Mouse (Mus musculus): ENCODE measurements at regions not wholly inside any gene's neighbourhood (a gene's known extent, or its start where the extent isn't known, plus 50 kb on each side); places are given as distances from the start of the nearest gene placed in this dataset.
A peak's percentile ranks its signal among the peaks of the same experiment; 100 is the strongest.

GRCm38 (mm10) chr2:40258207-40258606 lies 1032.0 kb upstream of the Ppp6c start:
- no peaks in the 10 kb centered on the region for H3K9me3 ChIP-seq (ENCODE audit: control insufficient read depth, low read length)
- no peaks in the 10 kb centered on the region for H3K27me3 ChIP-seq (ENCODE audit: control insufficient read depth, insufficient read depth, low read length)
- H3K4me1 ChIP-seq (ENCODE audit: control insufficient read depth, insufficient read depth, low read length): no peaks in the 10 kb centered on the region
- no peak overlapping the region for H3K4me3 ChIP-seq (ENCODE audit: low read length)
- H3K4me2 ChIP-seq (replicated peaks; ENCODE audit: low read depth, low read length): no peak overlapping the region
- no peak overlapping the region for H3K9ac ChIP-seq (ENCODE audit: low read depth, low read length)
- no peak for ATAC-seq (ENCODE audit: low FRiP score, low TSS enrichment)
- H3K36me3 ChIP-seq (ENCODE audit: control insufficient read depth, insufficient read depth, low read length): no peaks in the 10 kb centered on the region
- H3K27ac ChIP-seq (ENCODE audit: low read depth, low read length): no peak overlapping the region

- Histone ChIP-seq H3K9ac (ENCODE audit: low read depth, low read length) (no peak overlapping the region), H3K4me3 (ENCODE audit: low read length) (no peak overlapping the region), H3K4me2 (replicated peaks; ENCODE audit: low read depth, low read length) (no peak overlapping the region), H3K27ac (ENCODE audit: low read depth, low read length) (no peak overlapping the region), H3K4me1 (ENCODE audit: control insufficient read depth, insufficient read depth, low read length) (no peaks in the 10 kb centered on the region), H3K27me3 (ENCODE audit: control insufficient read depth, insufficient read depth, low read length) (no peaks in the 10 kb centered on the region), H3K9me3 (ENCODE audit: control insufficient read depth, low read length) (no peaks in the 10 kb centered on the region), H3K36me3 (ENCODE audit: control insufficient read depth, insufficient read depth, low read length) (no peaks in the 10 kb centered on the region)
- ATAC-seq (ENCODE audit: low FRiP score, low TSS enrichment): peak; percentile 80
- 14% methylated on average over 1 of the region's 1 CpGs for WGBS
These were observed 1023.5 kb upstream of the Ppp6c start for GRCm38 (mm10) chr2:40249639-40250332.

- Histone ChIP-seq H3K4me2 (replicated peaks; ENCODE audit: low read depth, low read length) (no peak overlapping the region), H3K4me1 (ENCODE audit: control insufficient read depth, insufficient read depth, low read length) (no peaks in the 10 kb centered on the region), H3K9ac (ENCODE audit: low read depth, low read length) (no peak overlapping the region), H3K27ac (ENCODE audit: low read depth, low read length) (no peak overlapping the region), H3K36me3 (ENCODE audit: control insufficient read depth, insufficient read depth, low read length) (no peaks in the 10 kb centered on the region), H3K27me3 (ENCODE audit: control insufficient read depth, insufficient read depth, low read length) (no peaks in the 10 kb centered on the region), H3K4me3 (ENCODE audit: low read length) (no peak overlapping the region), H3K9me3 (ENCODE audit: control insufficient read depth, low read length) (no peaks in the 10 kb centered on the region)
- ATAC-seq (ENCODE audit: low FRiP score, low TSS enrichment): no peak
- WGBS: 89% methylated on average over 1 of the region's 1 CpGs
These were observed 997.5 kb upstream of the Ppp6c start for GRCm38 (mm10) chr2:40223708-40224107.

- no peak for ATAC-seq (ENCODE audit: low FRiP score, low TSS enrichment)
These were observed 997.0 kb upstream of the Ppp6c start for GRCm38 (mm10) chr2:40223259-40223658.

More at GRCm38 (mm10) chr2:40223259-40223658, 997.0 kb upstream of the Ppp6c start:
- H3K27me3 ChIP-seq (ENCODE audit: control insufficient read depth, insufficient read depth, low read length): no peaks in the 10 kb centered on the region
- no peak overlapping the region for H3K4me3 ChIP-seq (ENCODE audit: low read length)
- H3K4me2 ChIP-seq (replicated peaks; ENCODE audit: low read depth, low read length): no peak overlapping the region
- H3K9ac ChIP-seq (ENCODE audit: low read depth, low read length): no peak overlapping the region
- no peaks in the 10 kb centered on the region for H3K4me1 ChIP-seq (ENCODE audit: control insufficient read depth, insufficient read depth, low read length)
- H3K9me3 ChIP-seq (ENCODE audit: control insufficient read depth, low read length): no peaks in the 10 kb centered on the region
- no peaks in the 10 kb centered on the region for H3K36me3 ChIP-seq (ENCODE audit: control insufficient read depth, insufficient read depth, low read length)
- no peak overlapping the region for H3K27ac ChIP-seq (ENCODE audit: low read depth, low read length)

Data from kidney, embryonic 14.5 days (tissue).